Mouse (Mus musculus): ENCODE measurements around the gene Uggt1. TPM values are rescaled to one million over a fixed set of nuclear protein-coding genes. Genes with fewer than 3 reads are reported as not detected.

Uggt1 gene
- 76.7 and 77.5 TPM in 2 replicates for polyA plus RNA-seq (2011; ENCODE audit: insufficient read depth, insufficient read length, low read depth, missing spikeins)

DNA sequence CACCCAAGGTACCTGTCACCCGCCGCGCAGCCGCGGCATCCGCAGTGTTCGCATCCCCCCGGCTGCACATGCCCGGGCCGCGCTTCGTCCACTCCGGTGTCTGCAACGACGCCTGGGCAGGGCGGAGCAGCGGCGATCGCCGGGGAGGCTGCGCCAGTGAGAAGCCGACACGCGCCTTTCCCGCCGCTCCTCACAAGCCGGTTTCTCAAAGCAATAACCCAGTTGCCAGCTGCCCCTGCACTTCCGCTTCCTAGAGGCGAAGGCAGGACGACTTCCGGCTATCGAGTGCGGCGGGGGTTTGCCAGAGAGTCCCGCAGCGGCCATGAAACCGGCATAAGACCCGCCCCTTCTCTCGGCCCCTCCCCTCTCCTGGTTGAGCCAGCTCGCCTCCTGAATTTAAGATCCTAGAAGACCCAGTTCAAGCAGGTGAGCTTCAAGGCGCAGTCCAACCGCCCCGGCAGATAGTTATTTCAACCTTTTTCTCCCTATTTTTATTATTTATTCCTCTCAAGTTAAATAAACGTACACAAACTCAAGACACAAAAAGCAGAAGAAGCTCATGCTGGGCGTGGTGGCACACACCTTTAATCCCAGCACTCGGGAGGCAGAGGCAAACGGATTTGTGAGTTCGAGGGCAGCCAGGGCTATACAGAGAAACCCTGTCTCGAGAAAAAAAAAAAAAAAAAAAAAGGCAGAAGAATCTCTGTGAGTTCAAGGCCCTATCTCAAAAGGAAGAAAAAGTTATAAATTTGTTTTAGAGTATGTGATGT, at the start of gene Uggt1:
TSS of gene Uggt1 (minus strand) at position 663 of the 770 bp plus-strand sequence.
- H3K36me3 ChIP-seq (ENCODE audit: control insufficient read depth, insufficient read depth, low read length, poor library complexity, severe bottlenecking): no peaks in the 10 kb centered on the region
- peak within 1 kb of the TSS; percentile 98 for H3K4me3 ChIP-seq (ENCODE audit: low read depth, low read length)
- H3K9ac ChIP-seq (ENCODE audit: low read depth, poor library complexity, severe bottlenecking): peak within 1 kb of the TSS; percentile 90
- no peaks in the 10 kb centered on the region for H3K27me3 ChIP-seq (ENCODE audit: control insufficient read depth, insufficient read depth, low read length, poor library complexity, severe bottlenecking)
- H3K9me3 ChIP-seq (replicated peaks; ENCODE audit: control insufficient read depth, insufficient read depth, low read length, poor library complexity, severe bottlenecking): no peaks in the 10 kb centered on the region
- H3K4me1 ChIP-seq (ENCODE audit: control insufficient read depth, insufficient read depth, low read length): peaks cover 6% of the 10 kb centered on the region
- H3K27ac ChIP-seq (ENCODE audit: insufficient read depth, low read length): no peak within 1 kb of the TSS
- peak; percentile 47; the same call in 1 of the 2 replicates for TF ChIP-seq EP300 (IDR thresholded peaks at IDR 0.05; ENCODE audit: insufficient read depth, low read depth, low read length)
- TF ChIP-seq POLR2A (IDR thresholded peaks at IDR 0.05; ENCODE audit: insufficient read depth, low read length): peak; percentile 22
- no peak for TF ChIP-seq CTCF (IDR thresholded peaks at IDR 0.05; ENCODE audit: low read depth, low read length)

- no peaks in the 10 kb centered on the region for H3K27me3 ChIP-seq (ENCODE audit: control insufficient read depth, insufficient read depth, low read length, poor library complexity, severe bottlenecking)
- TF ChIP-seq EP300 (IDR thresholded peaks at IDR 0.05; ENCODE audit: insufficient read depth, low read depth, low read length): no peak
- no peak for TF ChIP-seq CTCF (IDR thresholded peaks at IDR 0.05; ENCODE audit: low read depth, low read length)
- no peak for TF ChIP-seq POLR2A (IDR thresholded peaks at IDR 0.05; ENCODE audit: insufficient read depth, low read length)
- H3K9me3 ChIP-seq (replicated peaks; ENCODE audit: control insufficient read depth, insufficient read depth, low read length, poor library complexity, severe bottlenecking): no peaks in the 10 kb centered on the region
- no peaks in the 10 kb centered on the region for H3K4me1 ChIP-seq (ENCODE audit: control insufficient read depth, insufficient read depth, low read length)
- no peak overlapping the region for H3K27ac ChIP-seq (ENCODE audit: insufficient read depth, low read length)
- H3K36me3 ChIP-seq (ENCODE audit: control insufficient read depth, insufficient read depth, low read length, poor library complexity, severe bottlenecking): no peaks in the 10 kb centered on the region
- no peak overlapping the region for H3K4me3 ChIP-seq (ENCODE audit: low read depth, low read length)
- H3K9ac ChIP-seq (ENCODE audit: low read depth, poor library complexity, severe bottlenecking): no peak overlapping the region
Observed at GRCm38 (mm10) chr1:36293470-36293869, 49.0 kb upstream of the Uggt1 start.

DNA sequence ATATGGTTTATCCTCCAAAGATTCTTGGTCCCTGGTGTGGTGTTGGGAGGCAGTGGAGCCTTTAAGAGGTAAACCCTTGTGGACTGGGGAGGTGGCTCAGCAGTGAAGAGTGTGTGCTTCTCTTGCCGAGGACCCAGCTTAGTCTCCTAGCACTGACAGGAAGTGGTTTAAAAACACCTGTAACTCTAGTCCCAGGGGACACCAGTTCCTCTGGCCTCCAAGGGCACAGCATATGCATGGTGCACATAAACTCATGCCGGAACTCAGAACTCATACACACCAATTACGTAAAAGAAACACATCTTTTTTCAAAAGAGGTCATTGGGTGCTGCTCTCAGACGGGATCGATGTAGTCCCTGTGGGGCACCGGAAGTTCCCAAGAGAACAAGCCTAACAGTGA, 37.3 kb upstream of the Uggt1 start:
- Histone ChIP-seq H3K27me3 (ENCODE audit: control insufficient read depth, insufficient read depth, low read length, poor library complexity, severe bottlenecking) (no peaks in the 10 kb centered on the region), H3K9me3 (replicated peaks; ENCODE audit: control insufficient read depth, insufficient read depth, low read length, poor library complexity, severe bottlenecking) (no peaks in the 10 kb centered on the region), H3K27ac (ENCODE audit: insufficient read depth, low read length) (no peak overlapping the region), H3K4me3 (ENCODE audit: low read depth, low read length) (no peak overlapping the region), H3K36me3 (ENCODE audit: control insufficient read depth, insufficient read depth, low read length, poor library complexity, severe bottlenecking) (no peaks in the 10 kb centered on the region), H3K9ac (ENCODE audit: low read depth, poor library complexity, severe bottlenecking) (no peak overlapping the region), H3K4me1 (ENCODE audit: control insufficient read depth, insufficient read depth, low read length) (no peaks in the 10 kb centered on the region)
- TF ChIP-seq CTCF (IDR thresholded peaks at IDR 0.05; ENCODE audit: low read depth, low read length) (no peak), POLR2A (IDR thresholded peaks at IDR 0.05; ENCODE audit: insufficient read depth, low read length) (no peak), EP300 (IDR thresholded peaks at IDR 0.05; ENCODE audit: insufficient read depth, low read depth, low read length) (no peak)

DNA sequence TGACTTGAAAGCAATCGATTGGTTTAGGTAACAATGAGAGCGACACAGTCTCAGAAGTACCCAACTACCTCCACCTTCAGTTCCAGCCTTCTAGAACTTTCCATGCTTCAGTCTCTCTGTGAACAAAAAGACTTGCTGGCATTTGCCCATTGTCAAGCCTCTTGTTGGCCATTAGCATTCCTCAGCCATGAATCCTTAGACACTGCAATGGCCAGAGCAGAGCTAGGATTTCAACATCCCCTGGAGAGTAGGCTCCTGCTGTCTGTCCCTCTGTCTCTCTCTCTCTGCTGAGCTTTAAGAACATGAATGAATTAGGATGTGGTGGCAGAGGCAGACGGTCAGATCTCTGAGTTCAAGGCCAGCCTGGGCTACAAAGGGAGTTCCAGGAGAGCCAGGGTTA, 36.4 kb upstream of the Uggt1 start:
- no peaks in the 10 kb centered on the region for H3K36me3 ChIP-seq (ENCODE audit: control insufficient read depth, insufficient read depth, low read length, poor library complexity, severe bottlenecking)
- no peak overlapping the region for H3K4me3 ChIP-seq (ENCODE audit: low read depth, low read length)
- H3K27ac ChIP-seq (ENCODE audit: insufficient read depth, low read length): no peak overlapping the region
- H3K9ac ChIP-seq (ENCODE audit: low read depth, poor library complexity, severe bottlenecking): no peak overlapping the region
- H3K4me1 ChIP-seq (ENCODE audit: control insufficient read depth, insufficient read depth, low read length): no peaks in the 10 kb centered on the region
- no peaks in the 10 kb centered on the region for H3K9me3 ChIP-seq (replicated peaks; ENCODE audit: control insufficient read depth, insufficient read depth, low read length, poor library complexity, severe bottlenecking)
- TF ChIP-seq CTCF (IDR thresholded peaks at IDR 0.05; ENCODE audit: low read depth, low read length) (no peak), EP300 (IDR thresholded peaks at IDR 0.05; ENCODE audit: insufficient read depth, low read depth, low read length) (no peak), POLR2A (IDR thresholded peaks at IDR 0.05; ENCODE audit: insufficient read depth, low read length) (no peak)
- H3K27me3 ChIP-seq (ENCODE audit: control insufficient read depth, insufficient read depth, low read length, poor library complexity, severe bottlenecking): no peaks in the 10 kb centered on the region

DNA sequence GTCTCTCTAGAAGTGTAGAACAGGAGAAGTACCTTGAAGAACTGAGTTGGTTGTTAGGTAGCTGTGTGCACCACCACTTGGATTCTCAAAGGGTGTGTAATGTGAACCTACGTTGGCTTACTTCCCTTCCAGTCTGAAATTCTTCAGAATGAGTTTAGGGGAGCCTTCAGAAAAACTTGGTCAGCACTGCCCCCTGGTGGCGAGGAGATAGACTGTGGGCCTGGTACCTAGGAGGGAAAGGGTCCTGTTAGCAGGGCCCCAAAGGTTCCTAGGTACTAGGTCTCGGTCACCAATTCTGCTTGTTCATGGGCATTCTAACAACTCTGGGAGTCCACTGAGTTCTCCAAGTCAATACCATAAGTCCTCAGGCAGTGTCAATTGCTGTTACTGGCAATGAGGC, 34.7 kb upstream of the Uggt1 start:
- no peaks in the 10 kb centered on the region for H3K27me3 ChIP-seq (ENCODE audit: control insufficient read depth, insufficient read depth, low read length, poor library complexity, severe bottlenecking)
- no peak overlapping the region for H3K4me3 ChIP-seq (ENCODE audit: low read depth, low read length)
- H3K27ac ChIP-seq (ENCODE audit: insufficient read depth, low read length): no peak overlapping the region
- H3K9me3 ChIP-seq (replicated peaks; ENCODE audit: control insufficient read depth, insufficient read depth, low read length, poor library complexity, severe bottlenecking): no peaks in the 10 kb centered on the region
- H3K9ac ChIP-seq (ENCODE audit: low read depth, poor library complexity, severe bottlenecking): no peak overlapping the region
- no peaks in the 10 kb centered on the region for H3K36me3 ChIP-seq (ENCODE audit: control insufficient read depth, insufficient read depth, low read length, poor library complexity, severe bottlenecking)
- H3K4me1 ChIP-seq (ENCODE audit: control insufficient read depth, insufficient read depth, low read length): no peaks in the 10 kb centered on the region
- TF ChIP-seq CTCF (IDR thresholded peaks at IDR 0.05; ENCODE audit: low read depth, low read length) (peak; percentile 84), POLR2A (IDR thresholded peaks at IDR 0.05; ENCODE audit: insufficient read depth, low read length) (no peak)

DNA sequence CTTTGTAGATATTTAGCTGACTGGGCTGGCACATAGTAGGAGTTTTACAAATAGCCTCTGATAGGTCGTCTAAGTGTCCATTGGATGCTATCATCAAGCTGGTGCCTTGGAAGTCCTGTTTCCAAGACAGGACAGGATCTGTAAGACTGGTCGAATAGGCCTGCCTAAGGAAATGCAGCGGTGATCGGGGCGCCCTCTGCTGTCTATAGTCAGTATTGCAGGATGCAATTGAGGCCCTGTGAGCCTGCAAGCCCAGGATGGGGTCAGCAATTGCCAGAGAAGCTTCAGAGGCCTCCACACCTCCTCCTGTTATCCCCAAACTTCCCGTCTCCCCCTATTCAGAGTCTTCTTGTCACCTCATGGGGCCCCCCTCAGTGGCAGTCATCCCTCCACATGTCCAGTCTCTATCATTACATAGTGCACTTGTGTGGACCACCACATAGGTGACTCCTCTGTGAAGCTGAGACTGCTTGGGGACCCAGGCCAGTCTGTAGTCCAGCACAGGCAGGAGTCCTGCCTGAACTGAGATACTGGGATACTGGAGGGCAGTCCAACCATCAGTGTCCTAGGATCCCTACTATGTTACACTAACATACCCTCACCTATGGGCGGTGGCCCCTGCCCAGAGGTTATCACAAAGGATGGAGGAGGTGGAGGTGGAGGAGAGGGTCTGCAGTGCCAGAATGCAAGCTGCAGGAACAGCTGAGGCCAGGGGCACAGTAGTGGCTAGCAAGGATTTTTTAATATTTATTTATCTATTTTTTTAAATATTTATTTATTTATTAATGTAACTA, 32.9 kb upstream of the Uggt1 start:
- H3K9ac ChIP-seq (ENCODE audit: low read depth, poor library complexity, severe bottlenecking): no peak overlapping the region
- H3K4me3 ChIP-seq (ENCODE audit: low read depth, low read length): no peak overlapping the region
- H3K27ac ChIP-seq (ENCODE audit: insufficient read depth, low read length): no peak overlapping the region
- TF ChIP-seq EP300 (IDR thresholded peaks at IDR 0.05; ENCODE audit: insufficient read depth, low read depth, low read length): no peak
- TF ChIP-seq CTCF (IDR thresholded peaks at IDR 0.05; ENCODE audit: low read depth, low read length): peak; percentile 98
- H3K9me3 ChIP-seq (replicated peaks; ENCODE audit: control insufficient read depth, insufficient read depth, low read length, poor library complexity, severe bottlenecking): no peaks in the 10 kb centered on the region
- H3K4me1 ChIP-seq (ENCODE audit: control insufficient read depth, insufficient read depth, low read length): no peaks in the 10 kb centered on the region
- no peaks in the 10 kb centered on the region for H3K27me3 ChIP-seq (ENCODE audit: control insufficient read depth, insufficient read depth, low read length, poor library complexity, severe bottlenecking)
- H3K36me3 ChIP-seq (ENCODE audit: control insufficient read depth, insufficient read depth, low read length, poor library complexity, severe bottlenecking): no peaks in the 10 kb centered on the region
